Mouse (Mus musculus) embryonic facial prominence, embryonic 14.5 days (tissue): Measurements from ENCODE around the gene 4930480E11Rik. TPM values are rescaled to one million over a fixed set of nuclear protein-coding genes. Genes with fewer than 3 reads are reported as not detected.
"Not testable (repeated sequence)": the region's sequence is repeated elsewhere in the genome, so short reads cannot be mapped to it uniquely, and the experiment has no call there.

ENCODE experiments used
- ATAC-seq: fragments of 200-750 bp; cut with Nextera tagmentation; 2 replicates; pipeline ENCODE4 v1.8.0; 2017; ENCODE audit warnings: low read depth, moderate number of reproducible peaks, moderate TSS enrichment
- DNase-seq: peaks from one replicate; pipeline ENCODE4 v3.0.0-alpha.2; 2015; ENCODE audit warnings: low spot score
- H3K27ac ChIP-seq: fragments of 300-500 bp; sonication (generic); replicated peaks from 2 replicates; pipeline ENCODE4 v1.5.1; 2014; ENCODE audit warnings: low read depth, mild to moderate bottlenecking, low read length, moderate library complexity
- H3K27me3 ChIP-seq: fragments of 300-500 bp; sonication (generic); replicated peaks from 2 replicates; pipeline ENCODE4 v1.6.1; 2014; ENCODE audit warnings: low read length; ENCODE audit not compliant: control insufficient read depth, insufficient read depth
- H3K36me3 ChIP-seq: fragments of 300-500 bp; sonication (generic); 2 replicates; pipeline ENCODE4 v1.6.1; 2014; ENCODE audit warnings: low read length, mixed read lengths; ENCODE audit not compliant: control insufficient read depth, insufficient read depth
- H3K4me1 ChIP-seq: fragments of 300-500 bp; sonication (generic); 2 replicates; pipeline ENCODE4 v1.6.1; 2014; ENCODE audit warnings: antibody characterized with exemption, low read length; ENCODE audit not compliant: control insufficient read depth, insufficient read depth
- H3K4me2 ChIP-seq: fragments of 300-500 bp; sonication (generic); 2 replicates; pipeline ENCODE4 v1.6.1; 2014; ENCODE audit warnings: low read depth, mild to moderate bottlenecking, low read length, moderate library complexity, mixed read lengths
- H3K4me3 ChIP-seq: fragments of 300-500 bp; sonication (generic); 2 replicates; pipeline ENCODE4 v1.5.1; 2014; ENCODE audit warnings: low read depth, mild to moderate bottlenecking, low read length
- H3K9ac ChIP-seq: fragments of 300-500 bp; sonication (generic); 2 replicates; pipeline ENCODE4 v1.6.1; 2014; ENCODE audit warnings: low read depth, mild to moderate bottlenecking, low read length, moderate library complexity, mixed read lengths
- H3K9me3 ChIP-seq: fragments of 300-500 bp; sonication (generic); 2 replicates; pipeline ENCODE4 v1.6.1; 2016; ENCODE audit warnings: low read length; ENCODE audit not compliant: control insufficient read depth
- WGBS: fragments of 180-500 bp; shearing (Covaris S2); extraction: QIAGEN DNeasy Blood & Tissue Kit; methylation state at CpG from one replicate; pipeline ENCODE4 v1.1.7; 2014; 5-methylcytosine and 5-hydroxymethylcytosine counted together
- polyA plus RNA-seq: library from polyadenylated mRNA; unstranded; fragments of >200 nt; fragmentation: Nextera tagmentation; extraction: Ambion mirVana; gene quantifications from 2 replicates; pipeline ENCODE4 v1.2.1, GENCODE M21; 2014

4930480E11Rik gene
- not detected in 2 replicates for polyA plus RNA-seq

DNA sequence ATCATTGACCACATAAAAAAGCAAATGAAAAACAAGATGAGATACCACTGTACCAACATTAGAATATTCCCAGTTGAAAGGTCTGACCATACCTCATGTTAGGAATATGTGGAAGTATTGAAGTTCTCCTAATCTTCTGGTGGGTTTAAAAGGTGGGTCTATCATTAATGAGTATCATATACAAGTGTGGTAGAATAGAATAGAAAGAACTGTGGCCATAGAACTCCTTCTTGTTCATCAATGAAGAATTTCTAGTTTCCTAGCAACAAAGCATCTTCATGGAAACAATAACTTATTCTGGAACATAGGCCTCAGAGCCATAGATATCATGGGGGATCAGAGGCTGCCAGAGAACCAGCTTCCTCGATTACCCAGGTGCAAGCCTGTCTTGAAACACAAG, at the start of gene 4930480E11Rik:
Gene 4930480E11Rik (plus strand): TSS at position 301 of the 400 bp plus-strand sequence.
- WGBS: 62% methylated on average over 1 of the region's 1 CpGs
- Histone ChIP-seq H3K9me3 (no peaks in the 10 kb centered on the region), H3K27ac (no peak within 1 kb of the TSS), H3K36me3 (no peaks in the 10 kb centered on the region), H3K9ac (no peak within 1 kb of the TSS), H3K27me3 (no peaks in the 10 kb centered on the region), H3K4me2 (no peak within 1 kb of the TSS), H3K4me3 (no peak within 1 kb of the TSS), H3K4me1 (no peaks in the 10 kb centered on the region)
- ATAC-seq (no peak), DNase-seq (no peak)

DNA sequence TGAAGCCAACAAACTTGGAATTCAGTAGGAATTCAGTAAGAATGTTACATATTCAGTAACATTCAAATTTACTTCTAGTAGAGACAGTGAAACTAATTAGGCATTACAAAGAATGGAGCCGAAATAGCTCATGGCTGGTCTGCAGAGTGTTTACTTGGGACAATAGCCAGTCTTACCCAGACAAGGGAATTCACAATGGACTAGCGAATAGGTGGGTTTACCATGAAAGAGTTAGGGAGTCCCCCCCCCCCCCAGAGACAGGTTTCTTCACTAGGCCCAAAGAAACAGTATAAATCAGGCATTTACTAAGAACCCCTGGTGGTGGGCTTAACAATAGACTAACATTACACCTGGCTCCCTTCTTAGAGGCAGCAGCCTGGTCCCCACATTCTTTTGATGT, 33.9 kb downstream of the 4930480E11Rik start:
- not testable (repeated sequence) for H3K4me3 ChIP-seq, H3K27me3 ChIP-seq, ATAC-seq, H3K27ac ChIP-seq, H3K36me3 ChIP-seq, H3K9me3 ChIP-seq, H3K4me1 ChIP-seq, DNase-seq, H3K9ac ChIP-seq, H3K4me2 ChIP-seq
- WGBS: 72% methylated on average over 2 of the region's 2 CpGs

Other genes with a start within 250 kb of the 4930480E11Rik start
- gene Gm5938, start 244.2 kb upstream of the 4930480E11Rik start, polyA plus RNA-seq: not detected in 2 replicates
- gene Obp1b, start 182.9 kb upstream of the 4930480E11Rik start, polyA plus RNA-seq: not detected in 2 replicates
- not detected in 2 replicates for gene Gm14743, start 123.7 kb upstream of the 4930480E11Rik start, polyA plus RNA-seq
- gene Prrg1, start 214.3 kb downstream of the 4930480E11Rik start, polyA plus RNA-seq: 17.6 and 17.9 TPM in 2 replicates